Mouse (Mus musculus) cerebellum, adult 2 months (tissue): Measurements from ENCODE around the gene Vamp5.

ENCODE experiments used
- CTCF ChIP-seq: fragments of 200-500 bp; IDR thresholded peaks from 2 replicates; pipeline ENCODE4 v1.5.1; 2011; ENCODE audit warnings: low read depth, mild to moderate bottlenecking, control low read depth, low read length, moderate library complexity, borderline replicate concordance; ENCODE audit not compliant: insufficient read depth
- POLR2A ChIP-seq: fragments of 200-500 bp; IDR thresholded peaks from 2 replicates; pipeline ENCODE4 v1.6.1; 2011; ENCODE audit warnings: low read length, control low read depth, borderline replicate concordance; ENCODE audit not compliant: insufficient read depth

DNA sequence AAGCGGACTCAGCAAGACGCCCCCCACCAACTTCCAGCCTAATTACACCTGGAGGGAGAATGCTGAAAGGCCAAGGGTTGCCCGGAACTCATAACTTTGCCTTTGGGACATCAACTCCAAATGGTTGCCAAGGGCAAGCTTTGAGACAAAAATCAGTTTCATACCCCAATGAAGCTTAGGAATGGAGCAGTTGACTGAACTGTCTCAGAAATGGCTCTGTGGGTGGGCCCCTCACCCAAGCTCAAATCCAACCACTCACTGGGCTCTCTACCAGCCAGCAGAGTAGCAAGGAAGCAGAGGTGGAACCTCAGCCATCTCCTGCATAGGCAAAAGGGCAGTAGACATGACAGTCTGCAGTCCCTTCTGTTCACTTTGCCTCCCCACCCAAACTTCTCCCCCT is 7.5 kb upstream of the Vamp5 start:
- no peak for TF ChIP-seq POLR2A
- TF ChIP-seq CTCF: no peak
